Mouse (Mus musculus) hindbrain, embryonic 10.5 days (tissue): ENCODE measurements around the gene Ccdc186. TPM values are rescaled to one million over a fixed set of nuclear protein-coding genes. Genes with fewer than 3 reads are reported as not detected.

ENCODE experiments used
- polyA plus RNA-seq: library from polyadenylated mRNA; unstranded; fragments of >200 nt; fragmentation: Nextera tagmentation; extraction: Ambion mirVana; gene quantifications from 2 replicates; pipeline ENCODE4 v1.2.1, GENCODE M21; 2016

Ccdc186 gene
- polyA plus RNA-seq, 1 experiment from 2014 or later, result 13.0 TPM

Other genes with a start within 250 kb of the Ccdc186 start
- 0.09 and 0.21 TPM in 2 replicates for gene Adrb1, start 100.0 kb downstream of the Ccdc186 start, polyA plus RNA-seq
- gene Tdrd1, start 4.0 kb upstream of the Ccdc186 start, polyA plus RNA-seq, result 0.52 and 0.75 TPM in 2 replicates
- gene Vwa2, start 52.1 kb upstream of the Ccdc186 start, polyA plus RNA-seq, result 0.65 and 2.5 TPM in 2 replicates
- gene Afap1l2, start 186.0 kb upstream of the Ccdc186 start, polyA plus RNA-seq, result 3.8 and 5.9 TPM in 2 replicates